Mouse (Mus musculus): ENCODE measurements around the gene Rcsd1.

Rcsd1 gene

DNA sequence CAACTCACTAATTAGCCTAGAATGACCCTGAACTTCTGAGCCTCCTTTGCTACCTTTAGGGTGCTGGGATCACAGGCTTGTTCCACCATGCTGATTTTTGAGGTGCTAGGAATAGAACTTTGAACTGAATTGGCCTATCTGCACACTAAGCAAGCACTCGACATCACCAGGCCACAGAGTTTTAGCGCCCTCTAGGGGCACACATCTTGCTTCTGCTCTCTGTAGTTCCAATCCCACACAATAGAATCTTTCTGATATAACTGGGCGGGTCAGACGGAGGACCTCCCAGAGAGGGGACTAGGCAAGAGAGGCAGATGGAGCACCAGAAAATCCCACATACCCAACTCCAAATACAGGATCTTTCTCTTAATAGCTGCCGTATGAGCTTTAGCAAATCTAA, 51.0 kb downstream of the Rcsd1 start:
- POLR2A ChIA-PET = interaction anchor here (0.5 to 9.4 kb wide), 18 partner anchors 10 to 499 kb away, joined by 3 to 124 read pairs (median 4); partner anchors contain the start of gene Mpzl1 (in 1 of the 4)
- CTCF ChIA-PET = interaction anchor here in 3 of 4 experiments (0.6 to 2.3 kb wide), 11 partner anchors 10 to 105 kb away, joined by 3 to 12 read pairs (median 4); partner anchors contain the start of gene Creg1 (in 1 of the 3)

- ChIA-PET CTCF (interaction anchor here (0.6 to 1.6 kb wide), 28 partner anchors 8 to 498 kb away, joined by 3 to 16 read pairs (median 4); partner anchors contain the start of genes Dcaf6 (in 1 of the 4), Mpc2 (in 1 of the 4) and Mpzl1 (in 1 of the 4)), POLR2A (interaction anchor here in 3 of 4 experiments (0.7 to 9.4 kb wide), 24 partner anchors 8 to 1634 kb away, joined by 3 to 124 read pairs (median 5); partner anchors contain the start of genes Dcaf6 (in 3 of the 3), Mpc2 (in 3 of the 3) and Mpzl1 (in 3 of the 3))
Observed at GRCm38 (mm10) chr1:165655482-165655881, 54.1 kb downstream of the Rcsd1 start.

DNA sequence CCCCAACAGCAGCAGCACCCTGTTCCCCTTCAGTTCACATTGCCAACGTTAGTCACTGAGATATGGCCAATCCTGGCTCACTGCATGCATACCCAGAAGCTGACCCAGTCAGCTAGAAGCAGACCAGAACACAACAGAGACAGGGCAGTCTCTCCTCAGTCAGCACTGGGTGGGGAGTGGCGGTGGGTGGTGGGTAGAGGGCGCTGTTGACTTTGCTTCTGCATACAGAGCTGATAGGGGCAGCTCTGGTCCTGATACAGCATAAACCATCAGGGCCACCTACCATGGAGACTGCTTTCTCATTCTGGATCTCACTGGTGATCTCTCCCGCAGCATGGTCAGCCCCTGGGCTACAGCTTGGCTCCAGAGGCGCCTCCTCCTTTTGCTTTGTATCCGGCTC, 54.5 kb downstream of the Rcsd1 start:
- ChIA-PET POLR2A (interaction anchor here in 3 of 4 experiments (0.6 to 9.4 kb wide), 26 partner anchors 8 to 1634 kb away, joined by 3 to 124 read pairs (median 5); partner anchors contain the start of genes Dcaf6 (in 3 of the 3), Mpc2 (in 3 of the 3), Mpzl1 (in 3 of the 3) and Pou2f1 (in 1 of the 3)), CTCF (interaction anchor here (0.6 to 1.6 kb wide), 29 partner anchors 9 to 1087 kb away, joined by 3 to 16 read pairs (median 5); partner anchors contain the start of genes Dcaf6 (in 1 of the 4), Mpc2 (in 1 of the 4) and Mpzl1 (in 1 of the 4))

GRCm38 (mm10) chr1:165653126-165653885, 56.3 kb downstream of the Rcsd1 start:
- CTCF ChIA-PET = interaction anchor here in 3 of 4 experiments (0.6 to 1.3 kb wide), 6 partner anchors 8 to 1346 kb away, joined by 3 read pairs; partner anchors contain the start of gene Blzf1 (in 1 of the 3)

GRCm38 (mm10) chr1:165652507-165652906, 57.0 kb downstream of the Rcsd1 start:
- ChIA-PET CTCF (no interaction called here), POLR2A (interaction anchor here in 2 of 4 experiments (1.0 to 9.4 kb wide), 10 partner anchors 9 to 67 kb away, joined by 3 to 124 read pairs (median 15); partner anchors contain the start of gene Mpzl1 (in 2 of the 2))

More at GRCm38 (mm10) chr1:165653126-165653885, 56.3 kb downstream of the Rcsd1 start:
- POLR2A ChIA-PET = interaction anchor here in 3 of 4 experiments (0.6 to 9.4 kb wide), 21 partner anchors 9 to 495 kb away, joined by 3 to 124 read pairs (median 5); partner anchors contain the start of genes Mpzl1 (in 2 of the 3), Creg1 (in 1 of the 3), Dcaf6 (in 1 of the 3) and Mpc2 (in 1 of the 3)

DNA sequence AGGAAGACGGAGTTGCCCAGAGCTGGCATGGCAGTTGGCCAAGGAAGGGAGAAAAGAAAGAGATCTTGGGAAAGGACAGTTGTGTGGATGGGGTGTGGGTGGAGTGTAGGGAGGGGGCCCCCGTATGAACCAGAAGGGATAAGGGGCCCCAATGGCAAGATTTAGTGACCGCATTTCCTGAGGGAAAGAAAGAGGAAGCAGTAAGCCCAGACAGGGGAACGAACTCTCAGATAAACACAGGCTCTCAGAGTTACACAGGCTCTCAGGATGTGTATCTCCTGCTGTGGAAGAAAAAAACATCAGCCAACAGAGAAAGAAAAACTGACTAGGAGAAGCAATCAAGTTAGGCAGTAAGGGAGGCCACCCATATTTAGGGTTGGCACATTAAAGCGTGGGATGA, 58.4 kb downstream of the Rcsd1 start:
- ChIA-PET POLR2A (interaction anchor here in 2 of 4 experiments (0.6 to 2.0 kb wide), 4 partner anchors 10 to 17 kb away, joined by 3 to 7 read pairs (median 4); partner anchors contain the start of gene Mpzl1 (in 1 of the 2)), CTCF (interaction anchor here in 1 of 4 experiments (1.1 kb wide), 1 partner anchor 10 kb away, joined by 4 read pairs; no protein-coding TSS in a partner anchor)

DNA sequence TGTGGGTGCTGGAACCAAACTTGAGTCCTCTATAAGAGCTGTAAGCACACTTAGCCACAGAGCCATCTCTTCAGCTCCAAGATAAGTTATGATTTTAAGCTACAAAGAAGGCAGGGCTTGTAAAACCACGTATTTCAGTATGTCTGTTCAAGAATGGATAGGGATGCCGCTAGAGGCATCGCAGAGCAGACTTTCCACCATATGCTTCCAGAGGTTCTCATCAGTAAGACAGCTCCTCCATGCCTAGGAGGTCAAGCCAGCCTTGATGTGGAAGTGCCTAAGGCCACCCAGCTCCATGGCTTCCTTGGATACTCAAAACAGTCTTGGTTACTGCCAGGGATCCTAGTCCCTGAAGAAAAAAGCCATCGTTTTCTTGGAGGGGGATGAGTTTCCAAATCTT, 64.5 kb downstream of the Rcsd1 start:
- POLR2A ChIA-PET = interaction anchor here (0.5 to 8.7 kb wide), 16 partner anchors 10 to 185 kb away, joined by 3 to 124 read pairs (median 4); partner anchors contain the start of genes Mpzl1 (in 3 of the 4), Dcaf6 (in 2 of the 4) and Mpc2 (in 2 of the 4)
- CTCF ChIA-PET = interaction anchor here (0.5 to 1.8 kb wide), 8 partner anchors 10 to 510 kb away, joined by 3 to 12 read pairs (median 4); partner anchors contain the start of gene Mpzl1 (in 1 of the 4)

- POLR2A ChIA-PET = interaction anchor here in 3 of 4 experiments (0.6 to 8.7 kb wide), 7 partner anchors 10 to 1508 kb away, joined by 4 to 124 read pairs (median 9); partner anchors contain the start of genes Dcaf6 (in 1 of the 3), Mpc2 (in 1 of the 3) and Mpzl1 (in 1 of the 3)
- CTCF ChIA-PET = interaction anchor here in 2 of 4 experiments (0.6 to 0.8 kb wide), 2 partner anchors 11 to 174 kb away, joined by 3 read pairs; no protein-coding TSS in a partner anchor
Observed at GRCm38 (mm10) chr1:165643735-165644134, 65.8 kb downstream of the Rcsd1 start.

DNA sequence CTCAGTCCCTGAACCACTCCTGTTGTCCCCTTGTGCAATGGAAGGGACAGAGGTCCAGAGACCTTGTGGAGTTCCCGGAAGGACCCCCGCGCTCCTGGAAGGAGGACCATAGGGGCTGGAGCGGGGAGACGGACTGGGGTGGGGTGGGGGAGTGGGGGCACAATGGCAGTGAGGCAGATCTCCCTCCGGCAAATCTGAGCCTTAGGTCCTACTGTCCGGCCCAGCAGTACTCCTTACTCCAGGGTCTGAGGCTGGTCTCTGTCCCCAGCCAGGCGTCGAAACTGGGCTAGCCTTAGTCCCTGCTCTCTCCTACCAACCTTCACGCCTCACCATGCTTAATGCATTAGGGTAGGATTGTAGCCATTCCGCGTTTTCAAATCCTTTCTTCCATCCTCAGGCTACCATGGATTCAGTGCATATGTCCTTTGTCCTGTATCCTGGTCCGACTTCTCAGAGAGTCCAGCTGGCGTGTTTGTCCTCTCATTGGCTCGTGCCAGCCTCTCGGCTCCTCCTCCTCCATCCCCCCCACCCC, 66.7 kb downstream of the Rcsd1 start:
- ChIA-PET POLR2A (interaction anchor here in 3 of 4 experiments (0.6 to 8.7 kb wide), 14 partner anchors 9 to 1509 kb away, joined by 3 to 124 read pairs (median 10); partner anchors contain the start of gene Mpzl1 (in 2 of the 3)), CTCF (interaction anchor here in 2 of 4 experiments (0.6 to 1.8 kb wide), 3 partner anchors 12 to 175 kb away, joined by 3 to 6 read pairs (median 3); no protein-coding TSS in a partner anchor)

GRCm38 (mm10) chr1:165641786-165642771, 67.5 kb downstream of the Rcsd1 start:
- POLR2A ChIA-PET = interaction anchor here (0.6 to 8.7 kb wide), 40 partner anchors 8 to 500 kb away, joined by 3 to 124 read pairs (median 4); partner anchors contain the start of genes Mpc2 (in 3 of the 4), Dcaf6 (in 2 of the 4), Mpzl1 (in 2 of the 4) and Creg1 (in 1 of the 4)
- CTCF ChIA-PET = interaction anchor here in 3 of 4 experiments (0.7 to 1.8 kb wide), 12 partner anchors 9 to 181 kb away, joined by 3 to 6 read pairs (median 4); partner anchors contain the start of gene Mpc2 (in 1 of the 3)

GRCm38 (mm10) chr1:165641271-165641771, 68.2 kb downstream of the Rcsd1 start:
- ChIA-PET CTCF (interaction anchor here in 3 of 4 experiments (0.7 to 1.8 kb wide), 13 partner anchors 10 to 181 kb away, joined by 3 to 6 read pairs (median 4); partner anchors contain the start of gene Mpc2 (in 1 of the 3)), POLR2A (interaction anchor here (0.6 to 8.7 kb wide), 36 partner anchors 7 to 501 kb away, joined by 3 to 124 read pairs (median 4); partner anchors contain the start of genes Mpc2 (in 3 of the 4), Dcaf6 (in 2 of the 4), Mpzl1 (in 2 of the 4) and Creg1 (in 1 of the 4))

DNA sequence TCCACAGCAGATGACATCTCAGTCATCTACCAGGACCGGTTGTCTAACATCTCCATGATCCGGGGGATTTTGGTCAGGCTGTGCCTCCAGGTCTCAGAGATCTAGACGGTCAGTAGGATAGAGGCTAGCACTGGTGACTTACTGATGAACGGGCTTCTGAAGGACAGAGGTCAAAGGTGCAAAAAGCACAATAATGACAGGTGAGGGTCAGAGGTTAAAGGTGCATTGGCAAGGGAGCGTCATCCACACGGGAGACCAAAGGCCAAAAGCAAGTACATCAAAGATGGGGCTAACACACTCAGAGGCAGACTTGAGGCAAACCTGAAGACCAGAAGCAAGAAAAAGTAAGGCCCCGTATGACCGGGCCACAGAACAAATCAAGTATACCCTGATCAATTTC, 73.3 kb downstream of the Rcsd1 start:
- ChIA-PET POLR2A (interaction anchor here in 1 of 4 experiments (0.6 to 1.0 kb wide), 2 partner anchors 19 to 30 kb away, joined by 4 to 7 read pairs; no protein-coding TSS in a partner anchor), CTCF (interaction anchor here in 1 of 4 experiments (0.5 kb wide), 1 partner anchor 400 kb away, joined by 5 read pairs; no protein-coding TSS in a partner anchor)

DNA sequence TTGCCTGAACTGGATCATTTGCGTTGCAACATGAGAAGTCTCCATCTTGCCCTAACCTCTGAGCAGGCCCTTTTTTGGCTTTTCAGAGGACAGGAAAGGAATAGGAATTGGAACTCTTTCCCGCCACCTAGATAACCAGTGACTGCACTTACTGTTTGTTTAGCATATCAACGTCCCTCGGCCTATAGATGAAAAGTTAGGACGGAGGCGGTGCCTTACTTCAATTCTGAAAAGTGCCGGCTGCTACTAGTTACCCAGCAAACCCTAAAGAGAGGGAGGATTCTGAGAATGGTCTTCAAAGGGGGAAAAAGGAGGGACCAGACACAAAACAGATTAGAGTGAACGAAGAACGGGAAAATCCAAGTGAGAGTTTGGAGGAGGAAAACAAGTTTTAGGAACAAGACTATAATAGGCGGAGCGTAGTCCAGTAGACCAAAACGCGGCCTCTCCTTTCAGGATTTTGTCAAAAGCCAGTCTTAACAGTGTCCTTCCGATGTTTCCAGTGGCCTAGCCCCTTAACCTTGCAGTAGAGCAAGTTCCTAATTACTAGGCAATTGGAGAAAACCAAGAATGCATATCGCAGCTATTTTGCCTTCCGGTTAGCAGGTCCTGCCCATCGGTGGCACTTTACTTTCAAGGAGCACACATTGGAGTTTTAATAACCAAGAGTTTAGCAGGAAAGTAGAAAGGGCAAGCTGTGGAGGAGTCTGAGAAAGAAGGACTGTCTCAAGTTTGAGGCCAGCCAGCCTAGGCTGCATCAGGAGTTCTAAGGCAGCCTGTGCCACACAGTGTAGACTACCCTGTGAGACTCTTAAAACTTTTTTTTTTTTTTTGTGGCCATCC, 74.3 kb downstream of the Rcsd1 start:
- POLR2A ChIA-PET = interaction anchor here (0.5 to 5.9 kb wide), 25 partner anchors 10 to 1176 kb away, joined by 3 to 125 read pairs (median 6); partner anchors contain the start of genes Dcaf6 (in 3 of the 4), Mpc2 (in 3 of the 4), Atp1b1 (in 1 of the 4) and Dusp27 (in 1 of the 4)
- CTCF ChIA-PET = interaction anchor here in 1 of 4 experiments (1.0 kb wide), 2 partner anchors 20 to 367 kb away, joined by 4 read pairs; partner anchors contain the start of gene Pou2f1

DNA sequence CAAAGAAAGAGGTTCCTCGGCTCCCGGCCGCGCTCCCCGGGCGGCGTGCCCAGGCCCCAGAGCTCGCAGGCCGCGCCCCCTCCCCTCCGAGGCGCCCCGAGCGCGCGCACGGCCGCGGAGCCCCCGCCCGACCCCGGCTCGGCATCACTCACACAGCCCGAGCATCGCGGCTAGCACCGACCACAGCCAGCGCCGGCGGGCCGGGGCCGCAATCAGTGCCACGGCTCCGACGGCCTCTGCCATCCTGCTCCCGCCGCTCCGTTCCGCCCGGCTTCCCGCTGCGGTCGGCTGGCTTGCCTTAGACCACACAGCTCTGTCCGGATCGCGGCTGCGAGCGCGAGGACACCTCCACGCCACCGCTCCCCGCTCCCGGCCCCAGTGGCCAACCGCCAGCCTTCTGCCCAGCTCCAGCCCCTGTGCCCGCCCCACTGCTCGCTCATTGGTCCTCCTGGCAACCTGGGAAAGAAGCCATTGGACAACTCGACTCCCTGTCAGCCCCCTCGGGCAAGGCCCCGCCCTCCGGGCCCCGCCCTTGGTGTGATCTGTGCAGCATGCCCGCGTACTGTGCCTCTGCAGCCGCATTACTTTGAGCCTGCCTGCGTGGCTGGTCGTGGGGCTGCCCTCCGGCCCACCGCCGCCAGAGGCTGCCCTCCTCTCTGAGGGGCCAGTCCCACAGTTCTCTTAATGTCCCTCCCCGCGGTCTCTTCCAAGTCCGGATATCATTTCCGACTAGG, 75.2 kb downstream of the Rcsd1 start, which contains the start of gene Mpzl1:
Gene Mpzl1, minus strand, starts transcription at position 388 of the 734 bp plus-strand sequence.
- ChIA-PET CTCF (interaction anchor here in 1 of 4 experiments (0.6 to 1.1 kb wide), 5 partner anchors 11 to 368 kb away, joined by 3 to 4 read pairs (median 4); partner anchors contain the start of gene Pou2f1), POLR2A (interaction anchor here (0.6 to 5.9 kb wide), 68 partner anchors 8 to 1366 kb away, joined by 3 to 125 read pairs (median 4); partner anchors contain the start of genes Dcaf6 (in 3 of the 4), Mpc2 (in 3 of the 4), Tiprl (in 2 of the 4) and Atp1b1 (in 1 of the 4))
